Mouse (Mus musculus): ENCODE data around the gene Pnrc1. TPM values are rescaled to one million over a fixed set of nuclear protein-coding genes. Genes with fewer than 3 reads are reported as not detected.
"Not testable (repeated sequence)": the region's sequence is repeated elsewhere in the genome, so short reads cannot be mapped to it uniquely, and the experiment has no call there.

The Pnrc1 gene
- 100 to 1,000 TPM; 127 to 141 (median 133) TPM for total RNA-seq (2022)

GRCm38 (mm10) chr4:33290002-33290401 is at the start of gene Pnrc1:
Pnrc1 (minus strand) TSS chr4:33290163.
- DNase-seq (ENCODE audit: low spot score in 2 of 2) = peak; percentile 40 to 44

GRCm38 (mm10) chr4:33337999-33338398 is 48.0 kb upstream of the Pnrc1 start:
- DNase-seq (ENCODE audit: low spot score in 2 of 2) = no peak

- DNase-seq (ENCODE audit: low spot score in 2 of 2) = no peak
Measured at GRCm38 (mm10) chr4:33332956-33333455, 43.0 kb upstream of the Pnrc1 start.

GRCm38 (mm10) chr4:33331147-33331546 is 41.2 kb upstream of the Pnrc1 start:
- no peak for DNase-seq (ENCODE audit: low spot score in 2 of 2)

- no peak for DNase-seq (ENCODE audit: low spot score in 2 of 2)
Measured at GRCm38 (mm10) chr4:33315840-33316239, 25.9 kb upstream of the Pnrc1 start.

GRCm38 (mm10) chr4:33314150-33314549 is 24.2 kb upstream of the Pnrc1 start:
- DNase-seq (ENCODE audit: low spot score in 2 of 2) = not testable (repeated sequence)

- DNase-seq (ENCODE audit: low spot score in 2 of 2) = no peak
Measured at GRCm38 (mm10) chr4:33310840-33311437, 21.0 kb upstream of the Pnrc1 start.

- DNase-seq (ENCODE audit: low spot score in 2 of 2) = peak; percentile 93
Measured at GRCm38 (mm10) chr4:33309764-33310757, 20.1 kb upstream of the Pnrc1 start, which contains the start of gene Rngtt. Rngtt (plus strand) TSS chr4:33310311.

- DNase-seq (ENCODE audit: low spot score in 2 of 2) = no peak
Measured at GRCm38 (mm10) chr4:33307146-33307545, 17.2 kb upstream of the Pnrc1 start.

GRCm38 (mm10) chr4:33303057-33303456 is 13.1 kb upstream of the Pnrc1 start:
- no peak for DNase-seq (ENCODE audit: low spot score in 2 of 2)

GRCm38 (mm10) chr4:33300891-33301665 is 11.1 kb upstream of the Pnrc1 start:
- not testable (repeated sequence) for DNase-seq (ENCODE audit: low spot score in 2 of 2)

GRCm38 (mm10) chr4:33292409-33293370 is 2.7 kb upstream of the Pnrc1 start:
- DNase-seq (ENCODE audit: low spot score in 2 of 2) = peak; percentile 29 to 54

GRCm38 (mm10) chr4:33290878-33291277 is 915 bp upstream of the Pnrc1 start:
- no peak for DNase-seq (ENCODE audit: low spot score in 2 of 2)

- no peak for DNase-seq (ENCODE audit: low spot score in 2 of 2)
Measured at GRCm38 (mm10) chr4:33289106-33289650, 785 bp downstream of the Pnrc1 start.

GRCm38 (mm10) chr4:33285448-33285847 is 4.5 kb downstream of the Pnrc1 start:
- DNase-seq (ENCODE audit: low spot score in 2 of 2) = no peak

GRCm38 (mm10) chr4:33284083-33284880 is 5.7 kb downstream of the Pnrc1 start:
- DNase-seq (ENCODE audit: low spot score in 2 of 2) = no peak

GRCm38 (mm10) chr4:33281891-33282685 is 7.9 kb downstream of the Pnrc1 start:
- DNase-seq (ENCODE audit: low spot score in 2 of 2) = no peak

GRCm38 (mm10) chr4:33273437-33273836 is 16.5 kb downstream of the Pnrc1 start:
- DNase-seq (ENCODE audit: low spot score in 2 of 2) = no peak
